9 mouse cellular contexts compared by ENCODE assay signal in the genomic region with DNA sequence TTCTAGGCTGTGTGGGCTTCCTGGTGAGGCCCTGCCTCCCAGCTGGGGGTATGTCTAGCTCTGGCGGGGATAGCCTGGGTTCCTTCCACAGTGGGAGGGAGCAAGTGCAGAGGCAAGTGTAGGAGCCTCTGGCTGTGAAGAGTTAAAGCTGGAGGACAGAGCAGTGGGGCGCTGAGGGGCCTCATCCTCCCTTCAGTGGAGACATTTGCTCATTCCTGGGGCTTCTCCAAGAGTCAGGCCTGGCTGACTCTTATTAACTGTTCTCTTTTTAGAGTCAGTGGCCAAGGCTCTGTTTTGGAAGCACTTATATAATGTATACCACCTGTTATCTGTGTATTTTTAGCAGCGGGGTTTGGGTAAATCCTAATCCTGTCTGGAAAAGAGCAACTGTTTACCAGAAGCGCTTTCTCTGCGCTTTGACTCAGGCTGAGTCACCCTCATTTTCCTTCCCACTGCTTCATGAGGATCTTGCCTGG. TPM values are rescaled to one million over a fixed set of nuclear protein-coding genes. Genes with fewer than 3 reads are reported as not detected.
DNase-seq lines count a peak whose midpoint lies in the region; ATAC-seq lines count a peak whose summit lies in the region.
"Had no signal": no experiment of that assay in that cellular context is flagged by ENCODE, and none has a peak within 500 bp of the region (broad histone marks: within the 10 kb centered on the region; RNA-seq: fewer than 3 reads in every experiment).

No protein-coding gene starts in this region.

- no peak overlapping the region for H3K9ac ChIP-seq in forebrain, embryonic 14.5 days (ENCODE audit: low read length)

- peaks cover 19% of the 10 kb centered on the region for H3K4me1 ChIP-seq in embryonic facial prominence, embryonic 10.5 days
- H3K4me1 ChIP-seq in forebrain, embryonic 14.5 days (ENCODE audit: control insufficient read depth, insufficient read depth, low read length): no peaks in the 10 kb centered on the region

- no peaks in the 10 kb centered on the region for H3K27me3 ChIP-seq in embryonic facial prominence, embryonic 10.5 days (replicated peaks; ENCODE audit: low read depth, poor library complexity, severe bottlenecking)
- H3K27me3 ChIP-seq in forebrain, embryonic 14.5 days (replicated peaks; ENCODE audit: control insufficient read depth, insufficient read depth, low read length): no peaks in the 10 kb centered on the region

- no peak for ATAC-seq in forebrain, embryonic 14.5 days

- peak; percentile 69 to 75 for DNase-seq in left cerebral cortex, adult 9 months (ENCODE audit: low spot score in 2 of 2)
- no peak for DNase-seq in left cerebral cortex, postnatal 10 days (ENCODE audit: extremely low spot score in 1 of 2, low spot score in 2 of 2)
- DNase-seq in cerebellum, adult 11 months: peak; percentile 58
- DNase-seq in embryonic facial prominence, embryonic 10.5 days (ENCODE audit: low spot score): peak; percentile 11
- peak; percentile 53 to 92 for DNase-seq in left cerebral cortex, postnatal 25 days (ENCODE audit: low spot score in 2 of 2)
- no peak for DNase-seq in adrenal gland, postnatal 4 days (ENCODE audit: low spot score in 2 of 2)
- DNase-seq in spleen, adult 18-20 months: no peak
- no peak for DNase-seq in forebrain, embryonic 14.5 days (ENCODE audit: low spot score)

- H3K36me3 ChIP-seq in embryonic facial prominence, embryonic 10.5 days (replicated peaks): peaks cover 4% of the 10 kb centered on the region; the same call in 1 of the 2 replicates
- H3K36me3 ChIP-seq in forebrain, embryonic 14.5 days (ENCODE audit: control insufficient read depth, insufficient read depth, low read length): no peaks in the 10 kb centered on the region

- 38% methylated on average over 5 of the region's 5 CpGs for WGBS in embryonic facial prominence, embryonic 10.5 days
- WGBS in forebrain, embryonic 14.5 days: 39% methylated on average over 5 of the region's 5 CpGs

- no peak overlapping the region for H3K4me3 ChIP-seq in embryonic facial prominence, embryonic 10.5 days
- H3K4me3 ChIP-seq in forebrain, embryonic 14.5 days (ENCODE audit: low read depth, low read length): no peak overlapping the region

- peak overlapping the region; percentile 65 for H3K27ac ChIP-seq in embryonic facial prominence, embryonic 10.5 days (replicated peaks)
- no peak overlapping the region for H3K27ac ChIP-seq in forebrain, embryonic 14.5 days (ENCODE audit: low read depth, low read length)
- H3K27ac ChIP-seq: macrophage had no signal

- no peaks in the 10 kb centered on the region for H3K9me3 ChIP-seq in embryonic facial prominence, embryonic 10.5 days
- no peaks in the 10 kb centered on the region for H3K9me3 ChIP-seq in forebrain, embryonic 14.5 days (replicated peaks; ENCODE audit: control insufficient read depth, low read length)

- no peak overlapping the region for H3K4me2 ChIP-seq in forebrain, embryonic 14.5 days (ENCODE audit: low read length)

- intact Hi-C loops in left cerebral cortex, postnatal 10 days (cut with DNase I): no loop called here
- intact Hi-C loops in left cerebral cortex, postnatal 25 days (cut with DNase I): loop anchor here (1.0 to 5.0 kb wide), 3 partner anchors 10 to 42 kb away; no protein-coding TSS in a partner anchor

RNA-seq across cellular contexts. Expression of a gene that starts 17.0 kb away (rescaled TPM):
- 10 to 100 TPM; 95.0 to 98.5 TPM for total RNA-seq in left cerebral cortex, postnatal 10 days (2021)
- 189 and 194 TPM in 2 replicates for polyA plus RNA-seq in embryonic facial prominence, embryonic 10.5 days (2016; fragmentation: Nextera tagmentation; extraction: Ambion mirVana)
- 100 to 1,000 TPM; 132 to 133 TPM for total RNA-seq in left cerebral cortex, postnatal 25 days (2021)
- 10 to 100 TPM; 67.4 to 72.8 TPM for total RNA-seq in adrenal gland, postnatal 4 days (2021)
- 163 and 181 TPM in 2 replicates for polyA plus RNA-seq in forebrain, embryonic 14.5 days (2014; fragmentation: Nextera tagmentation; extraction: Ambion mirVana)

RNA-seq across cellular contexts. Expression of a gene that starts 30.3 kb away (rescaled TPM):
- 100 to 1,000 TPM; 213 to 225 TPM for total RNA-seq in left cerebral cortex, postnatal 10 days (2021)
- polyA plus RNA-seq in embryonic facial prominence, embryonic 10.5 days (2016; fragmentation: Nextera tagmentation; extraction: Ambion mirVana): 21.9 and 22.1 TPM in 2 replicates
- 100 to 1,000 TPM; 243 to 244 TPM for total RNA-seq in left cerebral cortex, postnatal 25 days (2021)
- total RNA-seq in adrenal gland, postnatal 4 days (2021): 100 to 1,000 TPM; 413 to 434 TPM
- 37.3 and 37.9 TPM in 2 replicates for polyA plus RNA-seq in forebrain, embryonic 14.5 days (2014; fragmentation: Nextera tagmentation; extraction: Ambion mirVana)

Comparison
In these comparisons a context has a peak if more than half of its experiments do, and no peak if none do; other contexts are left out.
1. DNase-seq: peak in left cerebral cortex, adult 9 months (2 of 2), cerebellum, adult 11 months (single experiment), embryonic facial prominence, embryonic 10.5 days (single experiment) and left cerebral cortex, postnatal 25 days (2 of 2); none in left cerebral cortex, postnatal 10 days (0 of 2), adrenal gland, postnatal 4 days (0 of 2), spleen, adult 18-20 months (0 of 2) and forebrain, embryonic 14.5 days (single experiment).